Mouse (Mus musculus): ENCODE data around the gene Tbx22.

The Tbx22 gene

DNA sequence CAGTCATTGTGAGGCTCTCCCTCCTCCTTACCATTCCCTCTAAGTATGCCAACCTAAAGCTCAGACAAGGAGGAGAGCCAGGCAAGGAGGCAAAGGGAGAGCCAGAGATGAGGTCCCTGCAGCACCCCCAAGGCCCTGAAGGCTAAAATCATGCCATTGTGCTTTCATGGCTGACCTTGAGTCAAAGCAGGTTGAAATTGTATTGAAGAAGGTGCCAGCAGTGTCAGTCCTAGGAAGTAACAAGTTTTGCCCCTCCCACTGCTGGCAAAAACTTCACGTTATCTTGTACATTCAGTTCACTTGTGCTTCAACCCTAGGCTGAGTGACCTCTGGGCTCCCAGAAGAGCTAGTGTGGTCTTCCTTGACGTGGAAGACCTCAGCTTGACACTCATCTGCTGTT, at the start of gene Tbx22:
TSS of gene Tbx22 (plus strand) at position 301 of the 400 bp plus-strand sequence.
- no peak for DNase-seq (ENCODE audit: extremely low spot score)

DNA sequence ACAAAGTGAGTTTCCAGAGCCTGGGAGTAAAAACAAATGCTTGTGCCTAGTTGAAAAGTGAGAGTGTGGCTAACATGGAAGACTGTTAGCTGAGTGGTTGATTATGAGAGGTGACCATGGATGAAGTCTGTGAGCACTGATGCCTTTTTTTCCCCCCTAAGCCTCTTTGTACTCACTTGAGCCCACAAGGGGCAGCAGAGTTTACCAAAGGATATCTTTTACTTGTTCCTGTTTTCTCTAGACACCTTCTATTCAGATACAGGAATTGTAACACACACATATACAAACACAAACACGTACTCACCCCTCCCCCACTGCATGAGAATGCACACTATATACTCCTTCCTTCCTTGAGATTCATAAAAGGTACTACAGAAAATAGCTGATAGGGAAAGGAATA, 913 bp downstream of the Tbx22 start:
- no peak for DNase-seq (ENCODE audit: extremely low spot score)

DNA sequence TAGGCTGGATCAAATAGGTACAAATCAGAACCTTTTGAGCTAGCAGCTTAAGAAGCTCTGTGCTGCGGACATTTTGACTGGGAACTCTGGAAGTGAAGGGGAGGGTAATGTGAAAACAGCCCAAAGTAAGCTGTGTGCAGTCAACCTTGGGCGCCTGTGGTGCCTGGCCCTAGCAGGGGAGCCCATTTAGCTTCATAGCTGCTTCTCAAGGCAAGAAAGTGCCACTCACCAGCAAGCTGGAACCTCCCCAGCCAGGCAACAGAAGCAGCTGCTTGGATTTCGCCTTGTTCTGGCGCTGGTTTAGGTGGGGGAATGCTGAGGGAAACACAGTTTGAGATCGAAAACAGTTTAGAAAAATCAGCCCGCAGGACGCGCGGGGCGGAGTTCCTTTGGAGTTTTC, 11.4 kb downstream of the Tbx22 start:
- peak; percentile 29 for DNase-seq (ENCODE audit: extremely low spot score)

DNA sequence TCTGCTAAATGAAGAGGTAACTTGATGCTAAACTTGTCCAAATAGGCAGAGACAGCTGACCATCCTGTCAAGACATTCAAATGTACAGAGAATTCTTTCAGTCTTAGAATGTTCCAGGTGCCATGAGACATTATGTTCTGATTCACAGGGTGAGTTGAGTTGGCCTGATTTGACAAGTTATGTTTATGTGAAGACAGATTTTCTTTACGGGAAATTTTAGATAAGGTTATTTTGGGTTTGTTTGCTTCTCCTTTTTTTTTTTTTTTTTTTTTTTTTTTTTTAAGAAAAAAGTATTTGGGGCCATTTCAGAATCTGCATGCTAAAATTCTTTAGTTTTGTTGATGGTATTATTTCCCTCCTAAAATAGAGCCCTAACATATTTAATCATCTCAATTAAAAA, 40.8 kb downstream of the Tbx22 start:
- no peak for DNase-seq (ENCODE audit: extremely low spot score)

DNA sequence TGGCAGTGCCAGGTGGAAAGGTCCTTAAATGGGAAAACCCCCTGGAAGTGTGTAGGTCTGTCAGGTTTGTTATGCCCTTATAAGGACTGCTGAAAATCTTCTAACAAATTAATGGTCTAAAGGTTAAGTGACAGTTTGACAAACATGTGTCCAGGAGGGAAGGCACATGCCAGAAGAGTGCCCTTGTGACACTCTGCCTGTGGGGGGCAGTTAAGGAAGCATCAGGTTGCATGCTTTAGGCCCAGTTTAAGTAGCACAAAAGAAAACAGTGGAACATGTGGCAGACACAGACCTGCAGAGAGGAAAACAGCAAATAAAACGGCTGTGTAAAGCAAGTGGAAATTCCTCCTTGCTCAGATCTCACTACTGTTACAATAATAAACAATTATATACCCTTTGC, 55.8 kb downstream of the Tbx22 start:
- DNase-seq (ENCODE audit: extremely low spot score): peak; percentile 13
